Mouse (Mus musculus): ENCODE results near the gene Gabrd.

GRCm38 (mm10) chr4:155433993-155434392, 36.1 kb upstream of the Gabrd start:
- TF ChIP-seq CTCF (IDR thresholded peaks at IDR 0.05) (no peak), EP300 (IDR thresholded peaks at IDR 0.05) (no peak)
